Mouse (Mus musculus) stomach, embryonic 14.5 days (tissue): ENCODE results near the gene AC129217.1. TPM values are rescaled to one million over a fixed set of nuclear protein-coding genes. Genes with fewer than 3 reads are reported as not detected.
A peak's percentile ranks its signal among the peaks of the same experiment; 100 is the strongest.

Experiments
- ATAC-seq: fragments of 200-750 bp; cut with Nextera tagmentation; 2 replicates; pipeline ENCODE4 v1.8.0; 2017; ENCODE audit warnings: low read depth, moderate TSS enrichment; ENCODE audit not compliant: insufficient number of reproducible peaks, insufficient read depth, low FRiP score
- H3K27ac ChIP-seq: fragments of 300-500 bp; sonication (generic); 2 replicates; pipeline ENCODE4 v1.5.1; 2014; ENCODE audit warnings: mild to moderate bottlenecking, low read length, moderate library complexity, mixed read lengths
- H3K27me3 ChIP-seq: fragments of 300-500 bp; sonication (generic); 2 replicates; pipeline ENCODE4 v1.6.1; 2014; ENCODE audit warnings: low read length, control low read depth, mixed read lengths; ENCODE audit not compliant: control insufficient read depth, insufficient read depth
- H3K36me3 ChIP-seq: fragments of 300-500 bp; sonication (generic); 2 replicates; pipeline ENCODE4 v1.6.1; 2014; ENCODE audit warnings: mild to moderate bottlenecking, control low read depth, low read length, moderate library complexity, mixed read lengths; ENCODE audit not compliant: control insufficient read depth, insufficient read depth
- H3K4me1 ChIP-seq: fragments of 300-500 bp; sonication (generic); 2 replicates; pipeline ENCODE4 v1.6.1; 2014; ENCODE audit warnings: low read length, control low read depth, mixed read lengths; ENCODE audit not compliant: control insufficient read depth, insufficient read depth
- H3K4me2 ChIP-seq: fragments of 300-500 bp; sonication (generic); replicated peaks from 2 replicates; pipeline ENCODE4 v1.6.1; 2014; ENCODE audit warnings: low read depth, low read length, control low read depth
- H3K4me3 ChIP-seq: fragments of 300-500 bp; sonication (generic); 2 replicates; pipeline ENCODE4 v1.5.1; 2014; ENCODE audit warnings: low read depth, low read length, control low read depth
- H3K9ac ChIP-seq: fragments of 300-500 bp; sonication (generic); replicated peaks from 2 replicates; pipeline ENCODE4 v1.6.1; 2014; ENCODE audit warnings: low read depth, mild to moderate bottlenecking, control low read depth, low read length, moderate library complexity, mixed read lengths
- H3K9me3 ChIP-seq: fragments of 300-500 bp; sonication (generic); 2 replicates; pipeline ENCODE4 v1.6.1; 2016; ENCODE audit warnings: low read depth, low read length, control low read depth; ENCODE audit not compliant: control insufficient read depth
- WGBS: fragments of 180-500 bp; shearing (Covaris S2); extraction: QIAGEN DNeasy Blood & Tissue Kit; methylation state at CpG from one replicate; pipeline ENCODE4 v1.1.7; 2014; 5-methylcytosine and 5-hydroxymethylcytosine counted together
- polyA plus RNA-seq: library from polyadenylated mRNA; unstranded; fragments of >200 nt; fragmentation: Nextera tagmentation; extraction: Ambion mirVana; gene quantifications from 2 replicates; pipeline ENCODE4 v1.2.1, GENCODE M21; 2014

Gene AC129217.1
- polyA plus RNA-seq, 1 experiment from 2014 or later = not detected

- H3K9ac ChIP-seq = peak overlapping the region; percentile 97; the same call in 1 of the 2 replicates
- WGBS = 38% methylated on average over 9 of the region's 9 CpGs
- H3K36me3 ChIP-seq = peaks cover 26% of the 10 kb centered on the region
- H3K9me3 ChIP-seq = no peaks in the 10 kb centered on the region
- ATAC-seq = no peak
- peak overlapping the region; percentile 39; the same call in 1 of the 2 replicates for H3K27ac ChIP-seq
- peak overlapping the region; percentile 64 for H3K4me3 ChIP-seq
- H3K4me1 ChIP-seq = peaks cover 7% of the 10 kb centered on the region
- no peaks in the 10 kb centered on the region for H3K27me3 ChIP-seq
- H3K4me2 ChIP-seq = peak overlapping the region; percentile 44
Observed at GRCm38 (mm10) chr19:8870838-8871237, 41.3 kb downstream of the AC129217.1 start.

DNA sequence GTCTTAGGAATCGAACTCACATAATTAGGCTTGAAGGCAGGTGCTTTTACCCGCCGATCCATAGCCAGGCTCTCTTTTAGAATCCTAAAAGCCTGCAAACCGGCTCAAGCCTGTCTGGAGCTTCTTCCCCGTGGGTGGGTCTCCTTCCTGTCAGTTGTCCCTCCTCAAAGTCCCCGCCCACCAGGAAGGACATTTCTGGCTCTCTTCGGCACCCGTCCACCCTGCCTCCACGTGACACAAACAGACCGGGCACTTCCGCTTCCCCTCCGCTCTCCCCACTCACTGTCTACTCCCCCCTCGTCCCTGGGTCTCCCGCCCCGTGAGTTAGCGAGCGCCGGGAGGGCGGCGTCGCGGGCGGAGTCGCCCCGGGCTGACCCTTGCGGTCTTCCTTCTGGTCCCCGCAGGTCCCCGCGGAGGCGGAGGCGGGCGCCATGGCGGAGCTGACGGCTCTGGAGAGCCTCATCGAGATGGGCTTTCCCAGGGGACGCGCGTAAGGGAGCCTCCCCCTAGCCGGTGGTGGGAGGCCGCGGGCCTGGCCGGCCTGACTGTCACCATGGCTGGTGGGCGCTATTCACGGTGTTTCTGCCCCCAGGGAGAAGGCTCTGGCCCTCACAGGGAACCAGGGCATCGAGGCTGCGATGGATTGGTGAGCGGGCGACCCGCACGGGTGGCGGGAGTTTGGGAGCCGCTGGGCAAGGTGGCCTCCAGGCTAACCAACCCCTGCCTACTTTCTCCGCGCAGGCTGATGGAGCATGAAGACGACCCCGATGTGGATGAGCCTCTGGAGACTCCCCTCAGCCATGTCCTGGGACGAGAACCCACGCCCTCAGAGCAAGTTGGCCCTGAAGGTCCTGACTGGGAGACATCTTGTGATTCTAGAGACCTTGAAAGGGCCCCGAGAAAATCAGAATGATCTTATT, 42.0 kb downstream of the AC129217.1 start, which contains the start of gene Ubxn1:
TSS of gene Ubxn1 (plus strand) at position 230 of the 920 bp plus-strand sequence.
- peaks cover 28% of the 10 kb centered on the region for H3K36me3 ChIP-seq
- WGBS = under 1% methylated on average over 55 of the region's 59 CpGs
- peak within 1 kb of the TSS; percentile 97 for H3K9ac ChIP-seq
- no peaks in the 10 kb centered on the region for H3K27me3 ChIP-seq
- peak within 1 kb of the TSS; percentile 64 for H3K4me3 ChIP-seq
- peak within 1 kb of the TSS; percentile 77 for H3K27ac ChIP-seq
- no peaks in the 10 kb centered on the region for H3K9me3 ChIP-seq
- peaks cover 7% of the 10 kb centered on the region for H3K4me1 ChIP-seq
- peak; percentile 96 for ATAC-seq
- peak within 1 kb of the TSS; percentile 77 for H3K4me2 ChIP-seq

- Histone ChIP-seq H3K9ac (peak overlapping the region; percentile 97), H3K36me3 (peaks cover 31% of the 10 kb centered on the region), H3K9me3 (no peaks in the 10 kb centered on the region), H3K27me3 (no peaks in the 10 kb centered on the region), H3K4me2 (peak overlapping the region; percentile 77), H3K4me1 (peaks cover 7% of the 10 kb centered on the region), H3K4me3 (peak overlapping the region; percentile 64), H3K27ac (peak overlapping the region; percentile 77; the same call in 1 of the 2 replicates)
- ATAC-seq = no peak
- 58% methylated on average over 10 of the region's 10 CpGs for WGBS
Observed at GRCm38 (mm10) chr19:8872266-8872840, 42.8 kb downstream of the AC129217.1 start.

- Histone ChIP-seq H3K4me3 (no peak overlapping the region), H3K36me3 (peaks cover 36% of the 10 kb centered on the region), H3K9ac (no peak overlapping the region), H3K27ac (no peak overlapping the region), H3K27me3 (no peaks in the 10 kb centered on the region), H3K4me2 (no peak overlapping the region), H3K4me1 (peaks cover 7% of the 10 kb centered on the region), H3K9me3 (no peaks in the 10 kb centered on the region)
- WGBS = 95% methylated on average over 7 of the region's 7 CpGs
- ATAC-seq = no peak
Observed at GRCm38 (mm10) chr19:8875031-8875430, 45.5 kb downstream of the AC129217.1 start.

DNA sequence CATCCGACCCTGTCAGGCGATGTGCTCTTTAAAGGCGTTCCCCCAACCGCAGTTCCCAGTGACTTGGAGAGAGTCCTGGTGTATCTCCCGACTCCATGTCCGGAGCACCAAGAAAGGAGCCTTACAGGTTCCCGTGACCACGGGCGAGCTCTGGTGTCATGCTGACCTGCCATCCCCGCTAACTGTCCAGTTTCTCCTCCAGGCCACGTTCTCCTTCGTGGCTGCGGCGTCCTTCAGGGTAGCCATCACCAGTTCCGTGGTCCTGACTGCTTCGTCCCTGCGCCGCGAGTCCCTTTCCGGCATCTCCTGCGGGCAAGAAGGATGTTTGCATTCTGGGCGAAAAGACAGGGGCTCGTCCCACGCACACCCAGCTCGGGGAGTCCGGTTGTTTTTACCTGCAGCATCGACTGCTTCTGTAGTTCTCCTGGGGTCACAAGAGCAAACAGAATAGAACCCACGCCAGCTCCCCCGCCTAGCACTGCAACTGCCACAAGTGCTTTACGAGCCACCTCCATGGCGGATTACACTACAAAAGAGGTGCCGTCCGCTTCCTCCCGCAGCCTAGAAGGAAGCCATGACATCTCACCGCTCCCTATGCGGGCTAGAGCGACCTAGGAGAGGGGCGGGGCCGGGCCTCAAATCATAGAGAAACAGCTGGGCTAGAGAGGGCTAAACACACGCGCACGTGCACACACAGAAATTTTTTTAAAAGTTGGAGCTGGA, 50.9 kb downstream of the AC129217.1 start, which contains the start of gene Uqcc3:
TSS of gene Uqcc3 (minus strand) at position 613 of the 723 bp plus-strand sequence.
- Histone ChIP-seq H3K4me1 (no peaks in the 10 kb centered on the region), H3K9ac (peak within 1 kb of the TSS; percentile 83), H3K36me3 (peaks cover 13% of the 10 kb centered on the region), H3K27ac (peak within 1 kb of the TSS; percentile 85), H3K4me2 (peak within 1 kb of the TSS; percentile 84), H3K9me3 (no peaks in the 10 kb centered on the region), H3K4me3 (peak within 1 kb of the TSS; percentile 85), H3K27me3 (no peaks in the 10 kb centered on the region)
- under 1% methylated on average over 42 of the region's 42 CpGs for WGBS
- ATAC-seq = peak; percentile 96

DNA sequence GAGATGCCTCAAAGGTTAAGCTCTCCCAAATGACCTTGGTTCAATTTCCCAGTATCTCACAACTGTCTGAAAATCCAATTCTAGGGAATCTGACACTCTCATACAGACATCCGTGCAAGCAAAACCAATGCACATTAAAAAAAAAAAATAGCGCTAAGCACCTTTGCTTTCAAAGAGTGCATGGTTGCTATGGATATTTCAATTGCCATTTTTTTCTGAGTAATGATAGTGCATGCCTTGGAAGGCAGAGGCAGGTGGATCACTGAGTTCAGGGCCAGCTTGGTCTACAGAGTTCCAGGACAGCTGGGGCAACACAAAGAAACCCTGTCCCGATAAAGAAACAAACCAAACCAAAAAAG, 51.4 kb downstream of the AC129217.1 start:
- Histone ChIP-seq H3K4me2 (peak overlapping the region; percentile 84), H3K36me3 (peaks cover 9% of the 10 kb centered on the region), H3K27ac (no peak overlapping the region), H3K27me3 (no peaks in the 10 kb centered on the region), H3K4me3 (peak overlapping the region; percentile 85), H3K4me1 (no peaks in the 10 kb centered on the region), H3K9me3 (no peaks in the 10 kb centered on the region), H3K9ac (peak overlapping the region; percentile 83; the same call in 1 of the 2 replicates)
- 14% methylated on average over 3 of the region's 3 CpGs for WGBS
- ATAC-seq = no peak

- no peak within 1 kb of the TSS for H3K9ac ChIP-seq
- H3K9me3 ChIP-seq = no peaks in the 10 kb centered on the region
- 0 out of 2 replicates have a peak, but pooled peaks cover 4% of the 10 kb centered on the region for H3K4me1 ChIP-seq
- no peaks in the 10 kb centered on the region for H3K27me3 ChIP-seq
- H3K27ac ChIP-seq = no peak within 1 kb of the TSS
- no peak within 1 kb of the TSS for H3K4me3 ChIP-seq
- ATAC-seq = no peak
- H3K4me2 ChIP-seq = no peak within 1 kb of the TSS
- H3K36me3 ChIP-seq = no peaks in the 10 kb centered on the region; the same call in 1 of the 2 replicates
- WGBS = 78% methylated on average over 3 of the region's 3 CpGs
Observed at GRCm38 (mm10) chr19:8883616-8884015, 54.0 kb downstream of the AC129217.1 start, which contains the start of the genes Lbhd1 and Gm49403. TSS of gene Lbhd1 (plus strand) at chr19:8883732. TSS of gene Gm49403 (plus strand) at chr19:8883930.
